Mouse (Mus musculus) CH12.LX (cell line): ENCODE measurements around the gene Ptprm. TPM values are rescaled to one million over a fixed set of nuclear protein-coding genes. Genes with fewer than 3 reads are reported as not detected.

Source experiments
- DNase-seq: peaks from one replicate; pipeline ENCODE4 v3.0.0-alpha.2; 2013; ENCODE audit errors: extremely low read depth
- H3K27ac ChIP-seq: 2 replicates; pipeline ENCODE4 v1.5.1; 2012; ENCODE audit warnings: low read depth, mild to moderate bottlenecking, control low read depth, moderate library complexity; ENCODE audit not compliant: insufficient read depth
- H3K27me3 ChIP-seq: replicated peaks from 2 replicates; pipeline ENCODE3; 2012; ENCODE audit warnings: inconsistent platforms
- H3K36me3 ChIP-seq, 2 experiments: replicated peaks in 1 of 2; 2 replicates each; pipeline versions ENCODE3 to v1.6.1; 2012; ENCODE audit warnings: inconsistent platforms in 1 of 2, low read length in 1 of 2, mild to moderate bottlenecking in 1 of 2, mixed read lengths in 1 of 2, moderate library complexity in 1 of 2; ENCODE audit not compliant: control insufficient read depth in 1 of 2, insufficient read depth in 1 of 2
- H3K4me1 ChIP-seq, 2 experiments: 2 replicates each; pipeline ENCODE4 v1.6.1; 2012; ENCODE audit warnings: inconsistent platforms in 1 of 2, moderate library complexity in 1 of 2; ENCODE audit not compliant: insufficient read depth in 2 of 2, control insufficient read depth in 1 of 2
- H3K4me2 ChIP-seq: 2 replicates; pipeline ENCODE4 v1.6.1; 2012; ENCODE audit warnings: low read depth, mild to moderate bottlenecking, control low read depth; ENCODE audit not compliant: poor library complexity, insufficient read depth, severe bottlenecking
- H3K4me3 ChIP-seq, 3 experiments: fragments of 150-350 bp in 1 of 3; sonication (generic) in 1 of 3; replicated peaks in 1 of 3; 2 replicates each; pipeline versions ENCODE3 to v1.5.1; 2011 to 2012; ENCODE audit warnings: low read depth in 2 of 3, low read length in 2 of 3, mild to moderate bottlenecking in 2 of 3, moderate library complexity in 2 of 3, control low read depth in 1 of 3, improper control_type of control experiment in 1 of 3, inconsistent platforms in 1 of 3, mixed read lengths in 1 of 3; ENCODE audit not compliant: poor library complexity in 1 of 3
- H3K79me2 ChIP-seq: replicated peaks from 2 replicates; pipeline ENCODE4 v1.6.1; 2012; ENCODE audit warnings: mild to moderate bottlenecking, moderate library complexity; ENCODE audit not compliant: control insufficient read depth, poor library complexity, insufficient read depth, severe bottlenecking; ENCODE audit errors: extremely low read depth
- H3K9ac ChIP-seq: 2 replicates; pipeline ENCODE4 v1.6.1; 2012; ENCODE audit warnings: low read depth, mild to moderate bottlenecking, control low read depth, moderate library complexity; ENCODE audit not compliant: insufficient read depth
- H3K9me3 ChIP-seq: replicated peaks from 2 replicates; pipeline ENCODE3; 2012; ENCODE audit warnings: low read length, inconsistent platforms, mixed read lengths
- BHLHE40 ChIP-seq: IDR thresholded peaks from 2 replicates; pipeline ENCODE4 v1.6.1; 2011; ENCODE audit warnings: mild to moderate bottlenecking, low read depth, low read length, improper control_type of control experiment
- CHD1 ChIP-seq: IDR thresholded peaks from 2 replicates; pipeline ENCODE4 v1.6.1; 2012; ENCODE audit warnings: low read depth, low read length, improper control_type of control experiment, inconsistent platforms
- CTCF ChIP-seq, 2 experiments: IDR thresholded peaks in 1 of 2; conservative IDR thresholded peaks in 1 of 2; 2 replicates each; pipeline ENCODE4 v1.5.1; 2011 to 2012; ENCODE audit warnings: low read depth in 2 of 2, low read length in 2 of 2, improper control_type of control experiment in 1 of 2, inconsistent platforms in 1 of 2, mild to moderate bottlenecking in 1 of 2, moderate library complexity in 1 of 2
- E2F4 ChIP-seq: IDR thresholded peaks from 2 replicates; pipeline ENCODE4 v1.6.1; 2011; ENCODE audit warnings: low read depth, low read length, improper control_type of control experiment; ENCODE audit not compliant: insufficient replicate concordance
- EP300 ChIP-seq: IDR thresholded peaks from 2 replicates; pipeline ENCODE4 v1.6.1; 2011; ENCODE audit warnings: low read length, improper control_type of control experiment
- ETS1 ChIP-seq: conservative IDR thresholded peaks from 2 replicates; pipeline ENCODE4 v1.6.1; 2012; ENCODE audit warnings: low read depth, mild to moderate bottlenecking, inconsistent platforms, low read length, improper control_type of control experiment, moderate library complexity
- HCFC1 ChIP-seq: IDR thresholded peaks from 2 replicates; pipeline ENCODE4 v1.6.1; 2012; ENCODE audit warnings: low read depth, mild to moderate bottlenecking, inconsistent platforms, low read length, improper control_type of control experiment
- JUN ChIP-seq: IDR thresholded peaks from 2 replicates; pipeline ENCODE4 v1.6.1; 2011; ENCODE audit warnings: low read depth, mild to moderate bottlenecking, low read length, improper control_type of control experiment, moderate library complexity; ENCODE audit not compliant: insufficient read depth
- MAZ ChIP-seq: IDR thresholded peaks from 2 replicates; pipeline ENCODE4 v1.6.1; 2012; ENCODE audit warnings: low read depth, mild to moderate bottlenecking, inconsistent platforms, low read length, improper control_type of control experiment, moderate library complexity
- MEF2A ChIP-seq: IDR thresholded peaks from 2 replicates; pipeline ENCODE4 v1.6.1; 2014; ENCODE audit warnings: low read depth, mild to moderate bottlenecking, inconsistent platforms, low read length, improper control_type of control experiment, borderline replicate concordance
- MXI1 ChIP-seq: IDR thresholded peaks from 2 replicates; pipeline ENCODE4 v1.6.1; 2011; ENCODE audit warnings: mild to moderate bottlenecking, low read depth, low read length, improper control_type of control experiment
- MYC ChIP-seq: IDR thresholded peaks from 2 replicates; pipeline ENCODE4 v1.6.1; 2011; ENCODE audit warnings: low read depth, mild to moderate bottlenecking, improper control_type of control experiment, low read length
- NELFE ChIP-seq: IDR thresholded peaks from 2 replicates; pipeline ENCODE4 v1.6.1; 2011; ENCODE audit warnings: low read depth, low read length, improper control_type of control experiment
- NRF1 ChIP-seq: IDR thresholded peaks from 2 replicates; pipeline ENCODE4 v1.6.1; 2014; ENCODE audit warnings: low read depth, mild to moderate bottlenecking, inconsistent platforms, low read length, improper control_type of control experiment, moderate library complexity
- PAX5 ChIP-seq: IDR thresholded peaks from 2 replicates; pipeline ENCODE4 v1.6.1; 2012; ENCODE audit warnings: low read length, inconsistent platforms, mixed read lengths
- SIN3A ChIP-seq: IDR thresholded peaks from 2 replicates; pipeline ENCODE4 v1.6.1; 2012; ENCODE audit warnings: low read length, improper control_type of control experiment, inconsistent platforms
- TBP ChIP-seq: conservative IDR thresholded peaks from 2 replicates; pipeline ENCODE4 v1.6.1; 2011; ENCODE audit warnings: low read depth, low read length, improper control_type of control experiment
- TCF12 ChIP-seq: IDR thresholded peaks from 2 replicates; pipeline ENCODE4 v1.6.1; 2014; ENCODE audit warnings: low read depth, mild to moderate bottlenecking, inconsistent platforms, low read length, improper control_type of control experiment
- UBTF ChIP-seq: IDR thresholded peaks from 2 replicates; pipeline ENCODE4 v1.6.1; 2012; ENCODE audit warnings: low read depth, mild to moderate bottlenecking, inconsistent platforms, low read length, improper control_type of control experiment, moderate library complexity
- USF1 ChIP-seq: IDR thresholded peaks from 2 replicates; pipeline ENCODE4 v1.6.1; 2014; ENCODE audit warnings: low read depth, mild to moderate bottlenecking, inconsistent platforms, low read length, improper control_type of control experiment
- USF2 ChIP-seq: conservative IDR thresholded peaks from 2 replicates; pipeline ENCODE4 v1.6.1; 2011; ENCODE audit warnings: low read depth, low read length, improper control_type of control experiment
- ZC3H11A ChIP-seq: IDR thresholded peaks from 2 replicates; pipeline ENCODE4 v1.6.1; 2012; ENCODE audit warnings: low read depth, mild to moderate bottlenecking, inconsistent platforms, low read length, improper control_type of control experiment
- ZKSCAN1 ChIP-seq: IDR thresholded peaks from 2 replicates; pipeline ENCODE4 v1.6.1; 2012; ENCODE audit warnings: low read depth, inconsistent platforms, low read length, improper control_type of control experiment, borderline replicate concordance
- ZMIZ1 ChIP-seq: IDR thresholded peaks from 2 replicates; pipeline ENCODE4 v1.6.1; 2012; ENCODE audit warnings: low read depth, mild to moderate bottlenecking, inconsistent platforms, low read length, improper control_type of control experiment
- dilution Hi-C: fragments of 300-500 bp; cut with MboI; formaldehyde crosslinking; loops from 2 replicates; pipeline ENCODE4 v1.14.3; 2020; ENCODE audit warnings: low sequenced_read_pairs; ENCODE audit not compliant: extremely low pct_unique_long_range_greater_than_20kb, extremely low pct_ligation_motif_present
- in situ Hi-C: fragments of 300-500 bp; cut with MboI; formaldehyde crosslinking; loops from 3 replicates; pipeline ENCODE4 v1.14.3; 2019; ENCODE audit warnings: low sequenced_read_pairs, low pct_ligation_motif_present, low pct_unique_long_range_greater_than_20kb, mixed read lengths
- polyA plus RNA-seq: library from polyadenylated mRNA; unstranded; fragments of >175 nt; gene quantifications from 2 replicates; pipeline ENCODE4 v1.2.1, GENCODE M21; 2012; ENCODE audit warnings: low read depth; ENCODE audit not compliant: insufficient read length
- total RNA-seq, 2 experiments: library from RNA; depleted of rRNA; stranded (reverse); fragments of 300-350 nt in 1 of 2; fragments of >200 nt in 1 of 2; gene quantifications; 2 replicates each; pipeline ENCODE4 v1.2.3; 2012 to 2014

Ptprm gene
- total and polyA plus RNA-seq, 3 experiments, result not detected

- H3K79me2 ChIP-seq, result no peaks in the 10 kb centered on the region
- in situ Hi-C loops, result no loop called here
- no peaks in the 10 kb centered on the region for H3K36me3 ChIP-seq
Observed at GRCm38 (mm10) chr17:67089611-67090010, 264.6 kb downstream of the Ptprm start.

DNA sequence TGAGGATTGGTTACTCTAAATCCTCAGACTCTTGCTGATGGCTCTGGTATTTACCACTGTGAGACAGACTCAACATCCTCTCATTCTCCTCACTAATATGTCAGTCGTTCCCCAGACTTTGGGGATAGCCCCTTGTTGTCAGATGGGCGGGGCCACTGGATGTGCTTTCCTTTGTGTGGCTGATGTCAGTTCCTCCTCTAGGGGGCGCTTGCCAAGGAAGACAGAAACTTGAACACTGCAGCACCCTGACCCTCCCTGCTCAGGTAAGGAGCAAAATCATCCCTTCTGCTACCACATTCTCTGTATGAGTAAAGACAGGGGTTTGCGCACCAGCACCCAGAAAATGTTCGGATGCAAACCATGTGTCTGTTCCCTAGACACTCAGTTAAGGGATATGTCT lies 266.7 kb downstream of the Ptprm start:
- H3K9ac ChIP-seq, result no peak overlapping the region
- TF ChIP-seq MYC, result no peak
- no peak for TF ChIP-seq HCFC1
- no peak for TF ChIP-seq NELFE
- no peak for TF ChIP-seq MEF2A
- TF ChIP-seq TBP, result no peak
- TF ChIP-seq TCF12, result no peak
- no peak for TF ChIP-seq E2F4
- no peaks in the 10 kb centered on the region for H3K79me2 ChIP-seq
- in situ Hi-C loops (no loop called here), dilution Hi-C loops (no loop called here)
- H3K4me3 ChIP-seq, result no peak overlapping the region
- no peak overlapping the region for H3K4me2 ChIP-seq
- peaks cover 82% of the 10 kb centered on the region for H3K9me3 ChIP-seq
- no peak overlapping the region for H3K27ac ChIP-seq
- H3K27me3 ChIP-seq, result no peaks in the 10 kb centered on the region
- H3K36me3 ChIP-seq, result no peaks in the 10 kb centered on the region
- no peak for DNase-seq
- H3K4me1 ChIP-seq, result no peaks in the 10 kb centered on the region

More at GRCm38 (mm10) chr17:67089611-67090010, 264.6 kb downstream of the Ptprm start:
- peaks cover 85% of the 10 kb centered on the region for H3K9me3 ChIP-seq
- dilution Hi-C loops, result no loop called here
- no peaks in the 10 kb centered on the region for H3K27me3 ChIP-seq
- TF ChIP-seq ETS1, result no peak
- TF ChIP-seq USF2, result no peak
- no peak for TF ChIP-seq JUN
- no peak for TF ChIP-seq MXI1
- no peak for TF ChIP-seq NRF1
- no peak for TF ChIP-seq UBTF
- no peak for TF ChIP-seq PAX5
- no peak for TF ChIP-seq ZKSCAN1
- no peak for TF ChIP-seq CHD1
- TF ChIP-seq EP300, result no peak
- TF ChIP-seq TBP, result no peak
- TF ChIP-seq SIN3A, result no peak
- no peak for TF ChIP-seq MAZ
- TF ChIP-seq CTCF (conservative IDR thresholded peaks at IDR 0.05 in 1 of 2, IDR thresholded peaks at IDR 0.05 in 1 of 2; ENCODE audit: low read depth in 2 of 2, low read length in 2 of 2), result no peak
- no peak for TF ChIP-seq ZC3H11A
- no peak for TF ChIP-seq ZMIZ1
- no peak for TF ChIP-seq BHLHE40
- TF ChIP-seq USF1, result no peak
- no peak overlapping the region for H3K4me2 ChIP-seq
- no peak overlapping the region for H3K27ac ChIP-seq
- no peak overlapping the region for H3K9ac ChIP-seq
- no peaks in the 10 kb centered on the region for H3K4me1 ChIP-seq
- no peak overlapping the region for H3K4me3 ChIP-seq
- DNase-seq, result no peak
